Mouse (Mus musculus) megakaryocyte, embryonic 14.5 days (primary cell): Measurements from ENCODE around the gene Tnfsf12. TPM values are rescaled to one million over a fixed set of nuclear protein-coding genes. Genes with fewer than 3 reads are reported as not detected.

Experiments used
- H3K27me3 ChIP-seq: replicated peaks from 2 replicates; pipeline ENCODE3; 2012; ENCODE audit warnings: inconsistent platforms
- H3K36me3 ChIP-seq: replicated peaks from 2 replicates; pipeline ENCODE3; 2012; ENCODE audit warnings: low read length, inconsistent platforms, mixed read lengths
- H3K4me1 ChIP-seq: 2 replicates; pipeline ENCODE4 v1.6.1; 2012; ENCODE audit warnings: inconsistent platforms
- H3K4me3 ChIP-seq: replicated peaks from 2 replicates; pipeline ENCODE3; 2012; ENCODE audit warnings: moderate library complexity, mild to moderate bottlenecking, inconsistent platforms
- H3K9me3 ChIP-seq: 2 replicates; pipeline ENCODE4 v1.6.1; 2012; ENCODE audit warnings: inconsistent platforms
- FLI1 ChIP-seq: IDR thresholded peaks from 2 replicates; pipeline ENCODE4 v1.6.1; 2012; ENCODE audit warnings: low read length, inconsistent platforms, mixed read lengths
- GATA1 ChIP-seq: IDR thresholded peaks from 3 replicates; pipeline ENCODE4 v1.6.1; 2012; ENCODE audit warnings: mixed read lengths, low read length, inconsistent platforms, borderline replicate concordance
- polyA plus RNA-seq: library from polyadenylated mRNA; stranded (reverse); fragments of >175 nt; gene quantifications from 2 replicates; pipeline ENCODE4 v1.2.3, GENCODE M21; 2012; ENCODE audit warnings: low replicate concordance; ENCODE audit not compliant: insufficient read depth

Gene Tnfsf12
- polyA plus RNA-seq, 1 experiment: 13.1 TPM

GRCm38 (mm10) chr11:69656617-69657461, 38.8 kb downstream of the Tnfsf12 start:
- peaks cover 79% of the 10 kb centered on the region for H3K36me3 ChIP-seq

GRCm38 (mm10) chr11:69656065-69656455, 39.6 kb downstream of the Tnfsf12 start:
- H3K36me3 ChIP-seq: peaks cover 87% of the 10 kb centered on the region
- TF ChIP-seq GATA1 (no peak), FLI1 (no peak)
- H3K9me3 ChIP-seq: no peaks in the 10 kb centered on the region
- H3K27me3 ChIP-seq: no peaks in the 10 kb centered on the region
- no peak overlapping the region for H3K4me3 ChIP-seq
- peaks cover 60% of the 10 kb centered on the region for H3K4me1 ChIP-seq

More at GRCm38 (mm10) chr11:69656617-69657461, 38.8 kb downstream of the Tnfsf12 start:
- TF ChIP-seq GATA1 (no peak), FLI1 (no peak)
- Histone ChIP-seq H3K9me3 (no peaks in the 10 kb centered on the region), H3K27me3 (no peaks in the 10 kb centered on the region), H3K4me3 (no peak overlapping the region), H3K4me1 (peaks cover 68% of the 10 kb centered on the region)

GRCm38 (mm10) chr11:69655264-69656064, 40.2 kb downstream of the Tnfsf12 start, which contains the start of gene Sox15:
Gene Sox15 (plus strand): TSS chr11:69655314.
- no peak for TF ChIP-seq GATA1
- TF ChIP-seq FLI1: no peak
- no peaks in the 10 kb centered on the region for H3K27me3 ChIP-seq
- peaks cover 93% of the 10 kb centered on the region for H3K36me3 ChIP-seq
- H3K9me3 ChIP-seq: no peaks in the 10 kb centered on the region
- H3K4me3 ChIP-seq: no peak within 1 kb of the TSS
- peaks cover 56% of the 10 kb centered on the region for H3K4me1 ChIP-seq

DNA sequence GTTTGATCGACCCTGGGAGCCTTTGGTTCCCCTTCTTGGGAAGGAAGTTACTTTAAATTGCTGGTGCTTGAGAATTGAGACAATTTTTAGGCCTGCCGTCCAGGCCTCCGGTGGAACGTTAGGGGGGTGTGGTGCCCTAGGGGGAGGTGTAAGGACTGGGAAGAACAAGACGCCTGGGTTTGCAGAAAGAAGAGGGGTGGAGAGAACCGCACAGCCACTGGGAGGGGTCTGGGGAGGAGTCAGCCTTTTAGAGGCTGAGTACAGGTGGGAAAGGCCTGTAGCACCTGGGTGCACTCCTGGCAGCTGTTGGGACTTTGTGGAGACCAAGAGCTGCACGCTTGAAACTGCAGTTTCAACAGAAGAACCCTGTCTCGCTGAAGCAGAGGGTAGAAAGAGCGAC, 40.9 kb downstream of the Tnfsf12 start:
- no peaks in the 10 kb centered on the region for H3K9me3 ChIP-seq
- H3K4me3 ChIP-seq: no peak overlapping the region
- H3K4me1 ChIP-seq: peaks cover 49% of the 10 kb centered on the region
- TF ChIP-seq FLI1 (no peak), GATA1 (no peak)
- H3K27me3 ChIP-seq: no peaks in the 10 kb centered on the region
- H3K36me3 ChIP-seq: peaks cover 94% of the 10 kb centered on the region

- Histone ChIP-seq H3K27me3 (no peaks in the 10 kb centered on the region), H3K36me3 (peaks cover 98% of the 10 kb centered on the region), H3K9me3 (no peaks in the 10 kb centered on the region), H3K4me3 (no peak overlapping the region), H3K4me1 (peaks cover 38% of the 10 kb centered on the region)
- TF ChIP-seq GATA1 (no peak), FLI1 (no peak)
Measured at GRCm38 (mm10) chr11:69653399-69653798, 42.2 kb downstream of the Tnfsf12 start.

GRCm38 (mm10) chr11:69645860-69646259, 49.8 kb downstream of the Tnfsf12 start:
- Histone ChIP-seq H3K27me3 (no peaks in the 10 kb centered on the region), H3K36me3 (peaks cover 94% of the 10 kb centered on the region), H3K9me3 (no peaks in the 10 kb centered on the region), H3K4me1 (no peaks in the 10 kb centered on the region), H3K4me3 (no peak overlapping the region)
- TF ChIP-seq FLI1 (no peak), GATA1 (no peak)

Other genes with a start within 250 kb of the Tnfsf12 start
- gene Dnah2, start 146.7 kb downstream of the Tnfsf12 start, polyA plus RNA-seq: 0.95 TPM in 1 of 2 replicates, not detected in the other
- 0.51 and 2.1 TPM in 2 replicates for gene Efnb3, start 135.6 kb downstream of the Tnfsf12 start, polyA plus RNA-seq
- 19.7 and 50.2 TPM in 2 replicates for gene Wrap53, start 115.6 kb downstream of the Tnfsf12 start, polyA plus RNA-seq
- gene Trp53, start 115.5 kb downstream of the Tnfsf12 start, polyA plus RNA-seq: 53.2 and 68.6 TPM in 2 replicates
- 2.8 and 4.2 TPM in 2 replicates for gene Atp1b2, start 89.9 kb downstream of the Tnfsf12 start, polyA plus RNA-seq
- gene Shbg, start 77.9 kb downstream of the Tnfsf12 start, polyA plus RNA-seq: not detected in 2 replicates
- not detected in 2 replicates for gene Sat2, start 73.8 kb downstream of the Tnfsf12 start, polyA plus RNA-seq
- 65.7 and 84.9 TPM in 2 replicates for gene Fxr2, start 62.9 kb downstream of the Tnfsf12 start, polyA plus RNA-seq
- not detected in 2 replicates for gene Sox15, start 40.5 kb downstream of the Tnfsf12 start, polyA plus RNA-seq
- gene Mpdu1, start 33.2 kb downstream of the Tnfsf12 start, polyA plus RNA-seq: 16.2 and 31.6 TPM in 2 replicates
- gene Cd68, start 29.7 kb downstream of the Tnfsf12 start, polyA plus RNA-seq: 8.7 and 128 TPM in 2 replicates
- 144 and 601 TPM in 2 replicates for gene Eif4a1, start 23.4 kb downstream of the Tnfsf12 start, polyA plus RNA-seq
- 54.1 and 94.8 TPM in 2 replicates for gene Senp3, start 13.8 kb downstream of the Tnfsf12 start, polyA plus RNA-seq
- gene Tnfsf13, start 10.1 kb downstream of the Tnfsf12 start, polyA plus RNA-seq: 0.56 TPM in 1 of 2 replicates, not detected in the other
- 2.0 and 2.5 TPM in 2 replicates for gene Tnfsfm13, start 249 bp upstream of the Tnfsf12 start, polyA plus RNA-seq
- gene Polr2a, start 62.8 kb upstream of the Tnfsf12 start, polyA plus RNA-seq: 36.5 and 129 TPM in 2 replicates
- not detected in 2 replicates for gene Slc35g3, start 66.1 kb upstream of the Tnfsf12 start, polyA plus RNA-seq
- gene Zbtb4, start 70.1 kb upstream of the Tnfsf12 start, polyA plus RNA-seq: 1.9 and 3.9 TPM in 2 replicates
- gene Chrnb1, start 100.1 kb upstream of the Tnfsf12 start, polyA plus RNA-seq: not detected in 2 replicates
- 0.64 TPM in 1 of 2 replicates, not detected in the other for gene Fgf11, start 106.0 kb upstream of the Tnfsf12 start, polyA plus RNA-seq
- not detected in 2 replicates for gene Tmem102, start 109.8 kb upstream of the Tnfsf12 start, polyA plus RNA-seq
- gene Gm39566, start 119.4 kb upstream of the Tnfsf12 start, polyA plus RNA-seq: not detected in 2 replicates
- gene Spem2, start 122.6 kb upstream of the Tnfsf12 start, polyA plus RNA-seq: not detected in 2 replicates
- not detected in 2 replicates for gene Spem1, start 126.3 kb upstream of the Tnfsf12 start, polyA plus RNA-seq
- 4.9 and 17.7 TPM in 2 replicates for gene Nlgn2, start 141.9 kb upstream of the Tnfsf12 start, polyA plus RNA-seq
- 742 and 1,105 TPM in 2 replicates for gene Tmem256, start 142.7 kb upstream of the Tnfsf12 start, polyA plus RNA-seq
- 41.3 and 79.4 TPM in 2 replicates for gene Plscr3, start 150.5 kb upstream of the Tnfsf12 start, polyA plus RNA-seq
- not detected in 2 replicates for gene Tnk1, start 162.9 kb upstream of the Tnfsf12 start, polyA plus RNA-seq
- not detected in 2 replicates for gene Tmem95, start 182.2 kb upstream of the Tnfsf12 start, polyA plus RNA-seq
- 0.98 TPM in 1 of 2 replicates, not detected in the other for gene Kctd11, start 185.6 kb upstream of the Tnfsf12 start, polyA plus RNA-seq
- gene Acap1, start 199.7 kb upstream of the Tnfsf12 start, polyA plus RNA-seq: 47.6 and 58.4 TPM in 2 replicates
- 0.25 TPM in 1 of 2 replicates, not detected in the other for gene 2810408A11Rik, start 205.1 kb upstream of the Tnfsf12 start, polyA plus RNA-seq
- 17.6 and 26.8 TPM in 2 replicates for gene Neurl4, start 205.2 kb upstream of the Tnfsf12 start, polyA plus RNA-seq
- 116 and 124 TPM in 2 replicates for gene Gps2, start 218.0 kb upstream of the Tnfsf12 start, polyA plus RNA-seq
- 2,079 and 2,119 TPM in 2 replicates for gene Eif5a, start 226.1 kb upstream of the Tnfsf12 start, polyA plus RNA-seq
- gene Ybx2, start 239.9 kb upstream of the Tnfsf12 start, polyA plus RNA-seq: 0.75 TPM in 1 of 2 replicates, not detected in the other